Mouse (Mus musculus) small intestine, adult 2 months (tissue): Measurements from ENCODE around the gene Orc1.

ENCODE experiments used
- CTCF ChIP-seq: fragments of 200-500 bp; IDR thresholded peaks from 2 replicates; pipeline ENCODE4 v1.5.1; 2012; ENCODE audit warnings: low read depth, mild to moderate bottlenecking, control low read depth, inconsistent platforms, low read length, moderate library complexity, mixed read lengths; ENCODE audit not compliant: insufficient replicate concordance, insufficient read length; ENCODE audit errors: extremely low read depth
- POLR2A ChIP-seq: fragments of 200-500 bp; IDR thresholded peaks from 2 replicates; pipeline ENCODE4 v1.6.1; 2012; ENCODE audit warnings: low read depth, mild to moderate bottlenecking, control low read depth, inconsistent platforms, low read length, moderate library complexity

DNA sequence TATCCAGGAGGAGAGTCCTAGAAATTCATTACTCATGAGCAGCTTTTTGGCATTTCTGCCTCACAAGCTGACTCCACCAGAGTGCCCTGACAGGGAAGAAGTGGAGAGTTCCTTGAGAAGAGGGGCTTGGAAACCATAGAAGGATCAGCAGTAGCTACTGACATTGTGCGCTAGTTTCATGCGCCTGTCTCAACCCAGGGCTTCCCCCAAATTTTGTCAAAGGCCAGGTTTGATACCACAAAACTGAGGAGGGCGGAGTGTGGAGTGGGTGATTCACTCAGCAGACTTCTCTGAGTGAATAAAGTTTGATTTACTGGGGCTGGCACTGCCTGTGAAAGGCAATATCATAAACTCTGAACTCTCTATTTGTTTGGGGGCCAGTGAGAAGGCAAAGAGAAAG, 29.4 kb downstream of the Orc1 start:
- TF ChIP-seq CTCF (no peak), POLR2A (no peak)
